Mouse (Mus musculus) ES-E14 (cell line): ENCODE data around the gene Smco4. TPM values are rescaled to one million over a fixed set of nuclear protein-coding genes. Genes with fewer than 3 reads are reported as not detected.

ENCODE experiments used
- DNase-seq: peaks from one replicate; pipeline ENCODE4 v3.0.0-alpha.2; 2013; ENCODE audit warnings: low read depth, low spot score
- H3K27ac ChIP-seq: 2 replicates; pipeline ENCODE4 v1.5.1; 2012; ENCODE audit warnings: low read depth, mild to moderate bottlenecking, low read length, moderate library complexity, mixed read lengths; ENCODE audit not compliant: poor library complexity, insufficient read depth, severe bottlenecking
- H3K36me3 ChIP-seq: 2 replicates; pipeline ENCODE4 v1.6.1; 2012; ENCODE audit warnings: mild to moderate bottlenecking, low read length, moderate library complexity, mixed read lengths; ENCODE audit not compliant: control insufficient read depth, poor library complexity, insufficient read depth, severe bottlenecking
- H3K4me1 ChIP-seq, 2 experiments: fragments of 150-350 bp in 1 of 2; sonication (generic) in 1 of 2; 2 replicates each; pipeline ENCODE4 v1.6.1; 2012; ENCODE audit warnings: low read length in 2 of 2, mild to moderate bottlenecking in 1 of 2, mixed read lengths in 1 of 2; ENCODE audit not compliant: control insufficient read depth in 2 of 2, insufficient read depth in 2 of 2, poor library complexity in 1 of 2
- H3K4me3 ChIP-seq, 2 experiments: fragments of 150-350 bp in 1 of 2; sonication (generic) in 1 of 2; 2 replicates each; pipeline ENCODE4 v1.5.1; 2012; ENCODE audit warnings: low read length in 2 of 2, low read depth in 1 of 2, mild to moderate bottlenecking in 1 of 2, mixed read lengths in 1 of 2; ENCODE audit not compliant: insufficient read depth in 1 of 2, poor library complexity in 1 of 2, severe bottlenecking in 1 of 2
- H3K9ac ChIP-seq: 2 replicates; pipeline ENCODE4 v1.6.1; 2012; ENCODE audit warnings: low read depth, mild to moderate bottlenecking, low read length, mixed read lengths; ENCODE audit not compliant: poor library complexity, insufficient read depth, severe bottlenecking
- H3K9me3 ChIP-seq: fragments of 150-350 bp; sonication (generic); 2 replicates; pipeline ENCODE4 v1.6.1; 2012; ENCODE audit warnings: low read depth, mild to moderate bottlenecking, low read length; ENCODE audit not compliant: control insufficient read depth, insufficient read depth
- CHD2 ChIP-seq: IDR thresholded peaks from 2 replicates; pipeline ENCODE4 v1.6.1; 2014; ENCODE audit warnings: mild to moderate bottlenecking, low read depth, low read length, inconsistent platforms
- HCFC1 ChIP-seq: IDR thresholded peaks from 2 replicates; pipeline ENCODE4 v1.6.1; 2012; ENCODE audit warnings: low read length, inconsistent platforms, borderline replicate concordance; ENCODE audit not compliant: insufficient read depth
- MAFK ChIP-seq: IDR thresholded peaks from 2 replicates; pipeline ENCODE4 v1.6.1; 2014; ENCODE audit warnings: mild to moderate bottlenecking, low read depth, low read length, inconsistent platforms; ENCODE audit not compliant: insufficient read depth
- ZC3H11A ChIP-seq: IDR thresholded peaks from 2 replicates; pipeline ENCODE4 v1.6.1; 2012; ENCODE audit warnings: low read depth, mild to moderate bottlenecking, inconsistent platforms, low read length, borderline replicate concordance
- ZNF384 ChIP-seq: IDR thresholded peaks from 2 replicates; pipeline ENCODE4 v1.6.1; 2012; ENCODE audit warnings: low read depth, low read length, inconsistent platforms
- in situ Hi-C, 2 experiments: fragments of 600-800 bp; cut with MboI; formaldehyde crosslinking; loops; one replicate each; pipeline ENCODE4 v1.15.1; 2025; ENCODE audit warnings: low sequenced_read_pairs in 2 of 2, inconsistent platforms in 1 of 2; ENCODE audit not compliant: unreplicated experiment in 2 of 2
- total RNA-seq: library from RNA; depleted of rRNA; stranded (reverse); fragments of 300-350 nt; gene quantifications from 2 replicates; pipeline ENCODE4 v1.2.3, GENCODE M21; 2012

Smco4 gene
- total RNA-seq, 1 experiment: 8.7 TPM

- Histone ChIP-seq H3K4me3 (no peak overlapping the region), H3K36me3 (no peaks in the 10 kb centered on the region; the same call in 1 of the 2 replicates), H3K4me1 (peaks cover 0 to 7% of the 10 kb centered on the region in 2 experiments; a peak in 1 of 4 replicates), H3K27ac (no peak overlapping the region), H3K9ac (no peak overlapping the region), H3K9me3 (no peaks in the 10 kb centered on the region)
- TF ChIP-seq HCFC1 (no peak), ZNF384 (no peak), CHD2 (no peak), ZC3H11A (no peak), MAFK (no peak)
- no peak for DNase-seq
- in situ Hi-C loops: no loop called here
These were observed 35.1 kb downstream of the Smco4 start for GRCm38 (mm10) chr9:15528368-15528767.

DNA sequence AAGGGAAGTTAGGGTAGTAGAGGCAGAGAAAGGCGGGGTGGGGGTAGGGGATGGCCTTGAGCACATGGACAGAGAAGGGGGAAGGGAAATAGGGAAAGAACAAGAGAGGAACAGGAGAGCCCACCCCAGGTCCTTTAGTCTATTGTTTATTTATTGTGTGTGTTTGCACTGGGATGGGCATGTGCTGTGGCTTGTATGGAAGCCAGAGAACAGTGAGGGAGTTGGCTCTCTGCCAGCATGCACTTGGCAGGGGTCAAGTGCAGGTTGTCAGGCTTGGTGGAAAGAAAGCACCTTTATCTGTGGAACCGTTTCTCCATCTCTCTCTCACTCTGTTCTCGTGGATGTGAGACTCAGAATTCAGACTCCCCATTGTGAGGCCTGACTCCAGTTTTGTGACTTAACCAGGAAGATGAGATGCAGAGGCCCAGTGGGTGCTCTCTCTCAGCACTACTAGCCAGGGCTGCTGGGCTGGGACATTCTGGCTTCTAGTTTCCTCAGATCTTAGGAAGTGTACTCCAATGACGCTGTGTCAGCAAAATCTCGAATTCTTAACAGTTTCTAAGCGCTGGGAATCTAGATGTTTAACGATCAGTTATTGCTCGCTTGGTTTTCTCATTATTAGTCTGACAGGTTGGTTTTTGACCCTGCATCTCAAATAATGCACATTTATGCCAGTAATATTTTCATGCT lies 36.2 kb downstream of the Smco4 start:
- no peak for DNase-seq
- in situ Hi-C loops: no loop called here
- H3K9me3 ChIP-seq: no peaks in the 10 kb centered on the region

DNA sequence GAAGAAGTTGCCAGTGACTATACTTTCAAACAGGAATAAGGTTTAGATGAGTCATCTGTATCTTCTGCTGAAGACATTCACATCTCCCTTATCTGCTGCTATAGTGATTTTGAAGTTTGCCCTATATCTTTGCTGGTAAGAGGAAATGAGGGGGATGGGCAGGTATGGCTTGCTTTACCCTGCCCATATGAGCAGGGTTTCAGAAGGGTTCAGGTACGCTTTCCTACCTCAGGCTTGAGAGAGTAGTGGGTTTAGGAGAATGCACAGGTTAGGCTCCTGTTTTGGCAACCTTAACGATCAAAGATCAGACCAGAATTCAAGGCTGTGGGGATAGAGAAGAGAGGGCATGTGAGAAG lies 36.7 kb downstream of the Smco4 start:
- H3K27ac ChIP-seq: no peak overlapping the region
- no peaks in the 10 kb centered on the region for H3K9me3 ChIP-seq
- H3K9ac ChIP-seq: no peak overlapping the region
- in situ Hi-C loops: no loop called here
- no peak for DNase-seq
- H3K4me1 ChIP-seq: peaks cover 0 to 7% of the 10 kb centered on the region in 2 experiments; a peak in 1 of 4 replicates
- TF ChIP-seq CHD2 (no peak), ZC3H11A (no peak), HCFC1 (no peak), ZNF384 (no peak), MAFK (no peak)
- no peaks in the 10 kb centered on the region; the same call in 1 of the 2 replicates for H3K36me3 ChIP-seq
- H3K4me3 ChIP-seq: no peak overlapping the region

More for the DNA sequence above, 36.2 kb downstream of the Smco4 start:
- Histone ChIP-seq H3K9ac (no peak overlapping the region), H3K36me3 (no peaks in the 10 kb centered on the region; the same call in 1 of the 2 replicates), H3K4me1 (peaks cover 0 to 7% of the 10 kb centered on the region in 2 experiments; a peak in 1 of 4 replicates), H3K4me3 (no peak overlapping the region), H3K27ac (no peak overlapping the region)
- TF ChIP-seq CHD2: no peak
- no peak for TF ChIP-seq HCFC1
- peak; percentile 86 for TF ChIP-seq MAFK

DNA sequence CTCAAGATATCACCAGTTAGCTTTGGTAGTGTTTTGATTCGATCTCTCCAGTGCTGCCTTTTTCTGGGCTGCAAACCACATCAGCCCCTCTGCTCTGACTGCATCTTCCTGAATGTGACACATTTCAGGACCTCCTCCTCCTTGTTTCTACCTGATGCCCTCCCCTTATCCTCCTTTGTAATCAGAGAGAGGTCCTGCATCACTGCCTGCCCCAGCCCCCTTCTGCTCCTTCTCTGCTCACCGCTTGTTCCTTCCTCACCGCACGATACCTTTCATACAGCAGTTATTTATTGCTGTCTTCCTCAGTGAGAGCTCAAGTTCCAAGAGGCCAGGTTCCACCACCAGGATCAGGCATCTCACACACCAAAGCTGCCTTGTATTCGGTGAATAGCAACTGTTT lies 38.0 kb downstream of the Smco4 start:
- Histone ChIP-seq H3K4me3 (no peak overlapping the region), H3K27ac (no peak overlapping the region), H3K4me1 (peaks cover 0 to 7% of the 10 kb centered on the region in 2 experiments; a peak in 1 of 4 replicates), H3K9me3 (no peaks in the 10 kb centered on the region), H3K9ac (no peak overlapping the region), H3K36me3 (no peaks in the 10 kb centered on the region; the same call in 1 of the 2 replicates)
- no peak for TF ChIP-seq ZC3H11A
- in situ Hi-C loops: no loop called here
- DNase-seq: no peak

DNA sequence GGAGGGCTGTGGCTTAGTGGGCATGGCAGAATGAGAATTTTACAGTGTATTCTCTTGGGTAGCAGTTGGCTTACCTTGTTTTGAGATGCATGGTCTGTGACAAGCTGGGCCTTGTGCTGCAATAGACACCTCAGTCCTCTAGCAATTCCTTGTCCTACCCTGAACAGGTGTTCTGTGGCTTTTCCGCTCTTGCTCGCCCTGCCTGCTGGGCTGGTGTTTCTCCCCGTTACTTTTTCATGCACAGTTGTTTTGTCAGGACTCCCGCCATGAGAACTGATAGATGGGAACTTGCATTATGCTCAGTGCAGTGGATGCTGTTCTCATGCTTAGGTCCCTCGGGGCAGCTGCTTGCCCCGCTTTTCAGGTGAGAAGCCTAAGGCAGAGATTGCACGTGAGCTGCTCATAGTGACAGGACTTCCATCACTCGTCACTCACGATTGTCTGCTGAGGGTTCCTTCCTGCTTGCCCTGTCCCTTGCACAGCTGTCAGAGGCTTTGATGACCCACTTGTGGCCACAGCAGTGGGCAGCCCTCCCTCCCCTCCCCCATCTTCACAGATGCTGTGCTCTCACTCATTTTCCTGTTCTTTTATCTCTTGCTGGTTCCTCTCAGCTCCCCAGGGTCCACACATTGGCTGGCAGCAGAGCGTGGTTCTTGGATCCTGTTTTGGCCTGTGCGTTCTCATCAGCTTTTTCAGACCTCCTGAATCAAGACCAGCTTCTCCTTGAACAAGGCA lies 40.3 kb downstream of the Smco4 start:
- Histone ChIP-seq H3K9me3 (no peaks in the 10 kb centered on the region), H3K9ac (no peak overlapping the region), H3K4me1 (peaks cover 0 to 11% of the 10 kb centered on the region in 2 experiments; a peak in 2 of 4 replicates), H3K36me3 (no peaks in the 10 kb centered on the region; the same call in 1 of the 2 replicates), H3K4me3 (no peak overlapping the region), H3K27ac (no peak overlapping the region)
- in situ Hi-C loops: no loop called here
- no peak for DNase-seq
- TF ChIP-seq CHD2 (no peak), HCFC1 (no peak), ZNF384 (no peak), ZC3H11A (no peak), MAFK (no peak)
